Mouse (Mus musculus) left cerebral cortex, postnatal 25 days (tissue): ENCODE results near the gene Mrps11. TPM values are rescaled to one million over a fixed set of nuclear protein-coding genes. Genes with fewer than 3 reads are reported as not detected.
A peak's percentile ranks its signal among the peaks of the same experiment; 100 is the strongest.

Experiments used
- DNase-seq, 2 experiments: peaks; one replicate each; pipeline ENCODE4 v3.0.0; 2022; ENCODE audit warnings: low spot score in 2 of 2, mixed read lengths in 1 of 2
- intact Hi-C: fragments of 180-260 bp; cut with DNase I; formaldehyde crosslinking; loops from one replicate; pipeline ENCODE4 v1.15.1; 2025
- total RNA-seq, 2 experiments: library from RNA; stranded (reverse); gene quantifications; 2 replicates each; pipeline ENCODE4 v1.2.3; 2021

Gene Mrps11
- total RNA-seq, 2 experiments from 2014 or later, result 33.3 to 38.5 TPM

DNA sequence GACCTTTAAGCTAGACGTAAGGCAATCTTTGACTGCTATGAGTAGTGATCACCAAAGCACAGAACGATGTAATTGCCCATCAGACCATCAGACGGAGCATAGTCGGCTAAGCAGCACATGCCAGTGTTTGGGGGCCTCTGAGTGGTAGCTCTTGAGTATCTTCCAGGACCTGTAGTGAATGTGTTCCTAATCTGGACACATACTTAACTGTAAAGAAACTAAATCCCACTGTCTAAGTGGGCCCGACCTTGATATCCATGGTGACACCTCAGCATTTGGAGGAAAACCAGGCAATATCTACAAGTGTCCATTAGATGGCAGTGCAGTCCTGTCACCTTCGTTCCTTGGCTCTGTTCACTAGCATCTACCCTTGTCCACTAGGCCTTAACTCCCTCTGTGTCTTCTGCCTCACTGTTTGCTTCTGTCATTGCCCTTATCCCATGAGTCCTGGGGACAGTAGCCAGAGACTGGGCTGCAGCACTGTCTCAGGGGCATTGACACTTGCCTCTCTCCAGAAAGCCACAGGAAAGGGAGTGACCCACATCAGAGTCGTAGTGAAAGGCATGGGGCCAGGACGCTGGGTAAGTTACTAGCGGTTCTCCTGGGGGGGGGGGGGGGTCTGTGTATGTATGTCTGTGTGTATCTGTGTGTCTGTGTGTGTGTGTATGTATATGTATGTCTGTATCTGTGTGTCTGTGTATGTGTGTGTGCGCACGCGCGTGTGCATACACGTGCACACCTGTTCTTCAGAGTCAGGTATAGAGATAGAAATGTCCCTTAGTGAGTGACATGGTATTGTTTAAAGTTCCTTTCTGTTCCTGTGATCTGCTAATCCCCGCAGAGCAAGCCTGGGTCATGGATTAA is 8.7 kb downstream of the Mrps11 start:
- intact Hi-C loops, result loop anchor here (1.0 to 10.0 kb wide), 3 partner anchors 99 to 563 kb away; no protein-coding TSS in a partner anchor
- peak; percentile 72 to 76 for DNase-seq

DNA sequence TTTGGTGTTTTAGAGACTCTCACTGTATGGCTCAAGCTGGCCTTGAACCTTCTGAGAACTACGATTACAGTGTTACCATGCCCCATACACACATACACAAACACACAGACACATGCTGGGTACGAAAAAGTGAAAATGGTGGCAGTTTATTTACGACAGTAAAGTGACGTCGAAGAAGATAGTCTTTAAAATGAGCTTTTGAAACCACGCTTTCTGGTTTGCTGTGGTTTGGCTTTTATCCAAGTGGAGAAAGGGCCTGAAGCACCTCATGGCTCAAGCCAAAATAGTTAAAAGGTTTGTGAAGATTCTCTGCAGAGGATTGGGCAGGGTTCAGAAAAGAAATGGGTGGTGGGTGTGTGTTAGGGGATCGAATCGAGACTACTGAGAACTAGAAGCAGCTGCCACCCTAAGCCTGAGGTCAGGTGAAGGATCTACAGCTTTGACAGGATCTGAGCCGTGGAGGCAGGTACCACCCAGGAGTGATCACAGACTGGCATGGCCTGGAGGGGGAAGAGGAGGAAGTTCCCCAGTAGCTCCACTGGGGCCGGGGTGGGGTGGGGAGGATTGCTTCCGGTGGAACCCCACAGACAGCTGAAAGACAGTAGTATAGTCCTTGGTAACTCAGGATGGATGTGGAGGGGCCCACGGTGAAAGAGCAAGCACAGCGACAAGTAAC is 11.1 kb downstream of the Mrps11 start:
- DNase-seq, result no peak
- intact Hi-C loops, result loop anchor here (10.0 kb wide), 2 partner anchors 291 to 561 kb away; no protein-coding TSS in a partner anchor

DNA sequence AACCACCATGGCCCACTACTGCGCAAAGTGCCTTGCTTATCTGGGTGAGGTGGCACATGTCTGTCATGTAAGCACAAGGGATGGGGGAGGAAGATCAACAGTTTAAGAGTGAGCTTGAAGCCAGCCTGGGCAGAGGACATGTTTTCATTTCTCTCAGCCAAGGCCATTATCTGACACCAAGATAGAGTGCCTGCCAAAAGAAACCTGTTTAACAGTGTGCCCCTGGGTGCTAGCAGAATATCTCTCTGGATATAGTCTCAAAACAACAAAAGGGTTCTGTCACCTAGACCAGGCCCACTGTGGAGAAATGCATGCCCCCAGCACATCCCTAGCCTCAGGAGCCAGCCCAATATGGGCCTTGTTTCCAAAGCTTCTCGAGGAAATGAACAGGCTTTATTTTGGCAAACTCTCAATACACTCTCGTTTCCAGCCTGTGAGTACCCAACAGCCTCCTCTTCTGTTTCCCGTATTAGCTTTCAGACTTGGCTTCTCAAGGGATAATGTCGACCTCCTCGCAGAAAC is 11.7 kb downstream of the Mrps11 start:
- intact Hi-C loops, result loop anchor here (10.0 kb wide), 2 partner anchors 290 to 560 kb away; no protein-coding TSS in a partner anchor

DNA sequence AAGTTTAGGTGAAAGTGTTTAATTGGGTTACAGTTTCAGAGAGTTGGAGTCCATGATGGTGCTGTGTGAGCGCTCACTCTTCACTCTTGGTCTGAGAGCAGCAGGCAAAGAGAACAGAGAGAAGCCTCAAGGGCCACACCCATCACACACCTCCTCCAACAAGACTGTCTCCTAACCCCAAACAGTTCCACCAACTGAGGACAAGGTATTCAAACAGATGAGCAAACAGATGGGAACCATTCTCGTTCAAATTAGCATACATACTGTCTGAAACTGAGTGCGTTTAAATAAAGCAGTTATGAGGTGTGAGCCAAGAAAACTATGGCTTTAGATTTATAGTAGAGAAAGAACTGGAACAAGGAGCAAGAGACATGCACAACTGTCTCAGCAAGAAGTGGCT is 13.7 kb downstream of the Mrps11 start:
- intact Hi-C loops, result loop anchor here (10.0 kb wide), 2 partner anchors 288 to 558 kb away; no protein-coding TSS in a partner anchor
- peak; percentile 23 to 90 for DNase-seq

More for the DNA sequence above, 11.7 kb downstream of the Mrps11 start:
- no peak for DNase-seq

DNA sequence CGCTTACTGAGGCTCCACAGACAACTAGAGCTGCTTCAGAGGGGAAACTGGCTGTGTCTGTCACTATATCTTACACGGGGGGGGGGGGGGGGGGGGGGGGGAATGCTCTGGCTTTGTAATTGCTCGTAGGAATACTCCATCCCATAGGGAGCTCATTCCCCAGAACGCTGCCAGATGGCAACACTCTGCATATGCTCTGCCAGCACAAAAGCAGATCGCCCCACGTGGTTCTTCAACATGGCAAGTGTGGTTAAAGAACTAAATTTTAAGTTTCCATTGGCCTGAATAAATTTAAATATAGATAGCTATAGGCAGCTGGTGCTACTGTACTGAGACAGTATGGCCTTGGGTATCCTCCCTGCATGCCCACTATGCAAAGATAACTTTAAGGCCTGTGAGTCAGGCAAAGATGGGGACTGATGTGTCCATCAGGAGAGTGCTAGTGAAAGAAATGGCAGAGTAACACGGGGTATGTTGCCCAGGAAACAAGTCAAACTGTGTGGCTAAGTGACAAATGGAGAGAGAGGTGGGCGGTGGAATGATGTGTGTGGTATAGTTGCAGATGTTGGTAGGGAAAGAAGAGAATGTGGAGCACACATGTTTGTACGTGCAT is 15.0 kb downstream of the Mrps11 start:
- peak; percentile 69 to 92 for DNase-seq
- intact Hi-C loops, result loop anchor here (2.0 to 10.0 kb wide), 3 partner anchors 49 to 557 kb away; partner anchors contain the start of gene Det1

DNA sequence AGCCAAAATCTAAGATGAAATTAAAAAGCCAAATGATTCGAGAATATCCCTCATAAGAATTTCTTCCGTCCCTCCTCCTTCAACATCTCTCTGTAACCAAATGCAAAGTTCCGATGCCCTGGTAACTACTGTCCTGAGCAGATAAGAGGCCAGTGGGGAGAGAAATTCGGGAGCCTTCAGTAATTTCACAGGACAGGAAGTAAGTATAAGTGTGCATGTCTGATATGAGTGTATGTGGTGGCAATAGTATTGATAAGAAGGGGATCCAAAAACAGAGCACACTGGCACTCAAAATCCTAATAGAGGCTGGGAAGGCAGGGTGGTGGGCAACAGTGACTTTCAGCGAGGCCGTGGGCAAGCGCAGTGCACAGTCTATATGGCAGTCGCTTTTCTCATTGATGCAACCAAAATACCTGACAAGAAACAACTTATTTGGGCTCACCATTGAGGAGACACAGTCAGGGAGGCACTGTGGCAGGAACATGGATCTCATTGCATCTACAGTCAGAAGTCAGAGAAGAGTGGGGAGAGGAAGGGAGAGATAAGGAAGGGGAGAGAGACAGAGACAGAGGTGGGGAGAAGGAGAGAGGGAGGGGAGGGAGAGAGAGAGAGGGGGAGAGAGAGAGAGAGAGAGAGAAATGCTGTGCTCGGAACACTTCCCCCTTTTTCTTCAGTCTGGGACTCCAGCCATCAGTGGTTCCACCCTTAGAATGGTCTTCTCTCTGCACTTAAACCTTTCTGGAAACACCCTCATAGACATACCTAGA is 17.0 kb downstream of the Mrps11 start:
- no peak for DNase-seq
- intact Hi-C loops, result loop anchor here (2.0 to 10.0 kb wide), 3 partner anchors 47 to 555 kb away; partner anchors contain the start of gene Det1

DNA sequence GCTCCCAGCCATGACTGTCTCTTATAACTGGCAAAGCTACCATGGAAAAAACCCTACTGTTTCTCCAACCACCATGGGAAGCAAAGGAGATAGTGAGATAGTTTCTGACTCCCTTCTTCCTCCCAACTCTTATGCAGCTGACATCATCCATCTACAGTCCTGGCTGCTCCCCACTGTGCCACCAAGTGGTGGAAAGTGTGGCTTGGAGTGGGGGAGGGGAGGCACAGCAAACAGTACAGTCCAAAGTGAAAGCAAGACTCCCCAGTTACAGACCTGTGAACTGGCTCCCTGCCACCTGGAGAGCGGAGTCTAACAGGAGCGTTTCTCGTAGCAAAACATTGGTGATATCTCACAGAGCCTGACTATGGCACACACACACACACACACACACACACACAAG is 20.9 kb downstream of the Mrps11 start:
- intact Hi-C loops, result no loop called here

DNA sequence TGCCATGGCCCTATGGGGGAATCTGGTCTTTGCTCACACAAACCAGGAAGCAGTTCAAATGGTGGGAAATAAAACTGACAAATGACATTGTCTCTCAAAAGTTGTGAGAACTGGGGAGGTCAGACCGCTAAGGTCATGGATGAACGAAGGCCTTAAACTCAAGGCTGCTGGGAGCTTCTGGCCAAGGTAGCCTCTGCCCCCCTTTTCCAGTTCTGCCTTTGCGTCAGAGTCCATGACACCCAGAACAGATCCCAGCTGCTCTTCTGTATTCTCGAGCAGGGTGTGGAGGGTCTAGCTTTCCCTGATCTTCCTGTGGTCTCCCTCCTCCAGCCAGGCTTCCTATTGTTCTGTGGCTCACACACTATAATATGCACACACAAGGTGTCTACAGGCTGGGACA is 24.3 kb downstream of the Mrps11 start:
- intact Hi-C loops, result no loop called here
- no peak for DNase-seq

More for the DNA sequence above, 20.9 kb downstream of the Mrps11 start:
- no peak for DNase-seq

DNA sequence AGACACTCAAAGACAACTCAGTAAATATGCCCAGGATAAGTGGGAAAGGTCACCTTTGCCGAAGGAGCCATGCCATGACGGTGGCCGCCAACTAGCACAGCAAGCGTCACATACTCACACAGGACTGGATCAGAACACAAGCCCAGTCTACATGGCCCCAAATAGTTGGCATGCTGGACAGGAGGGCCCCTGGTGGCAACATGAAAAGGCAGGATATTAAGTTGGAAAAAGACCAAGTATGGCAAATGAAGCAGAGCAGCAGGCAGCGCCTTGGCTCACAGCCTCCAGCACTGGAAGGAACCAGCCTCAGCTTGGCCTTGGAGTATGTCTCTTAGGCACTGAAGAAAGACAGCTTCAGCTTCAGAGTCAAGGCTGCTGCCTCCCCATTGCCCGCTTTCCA is 30.9 kb downstream of the Mrps11 start:
- intact Hi-C loops, result no loop called here
- no peak for DNase-seq

DNA sequence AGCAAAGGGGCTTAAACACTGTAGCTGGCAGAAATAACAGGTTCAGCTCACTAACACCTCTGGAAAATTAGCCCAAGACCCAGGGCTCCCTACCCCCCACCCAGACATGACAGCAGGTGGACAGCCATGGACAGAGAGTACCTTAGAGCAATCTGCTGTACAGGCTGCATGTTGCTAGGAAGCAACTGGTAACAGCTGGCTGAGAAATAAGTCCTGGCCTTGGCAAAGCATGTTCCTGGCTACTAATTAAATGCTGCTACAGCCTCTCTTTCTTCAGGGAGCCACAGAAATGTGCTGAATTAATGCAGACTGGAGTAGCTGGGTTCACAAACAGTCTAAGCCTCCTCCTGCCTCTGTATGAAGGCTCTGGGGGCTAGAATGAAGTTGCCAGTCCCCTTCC is 31.8 kb downstream of the Mrps11 start:
- intact Hi-C loops, result no loop called here
- DNase-seq, result no peak

DNA sequence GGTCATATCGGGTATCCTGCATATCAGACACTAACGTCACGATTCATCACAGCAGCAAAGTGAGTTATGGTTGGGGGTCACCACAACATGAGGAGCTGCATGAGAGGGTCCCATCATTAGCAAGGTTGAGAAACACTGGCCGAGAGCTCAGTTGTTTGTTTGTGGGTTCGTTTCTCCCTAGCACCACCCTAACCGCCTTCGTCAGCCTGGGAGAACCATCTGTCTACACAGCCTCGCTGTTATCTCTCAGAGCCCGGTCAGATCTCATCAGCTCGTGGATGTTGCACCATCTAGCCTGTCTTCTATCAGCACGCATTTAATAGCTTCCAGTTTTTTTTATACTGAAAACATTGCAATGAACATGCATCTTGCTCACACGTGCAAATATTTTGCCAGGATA is 35.4 kb downstream of the Mrps11 start:
- no peak for DNase-seq
- intact Hi-C loops, result no loop called here

DNA sequence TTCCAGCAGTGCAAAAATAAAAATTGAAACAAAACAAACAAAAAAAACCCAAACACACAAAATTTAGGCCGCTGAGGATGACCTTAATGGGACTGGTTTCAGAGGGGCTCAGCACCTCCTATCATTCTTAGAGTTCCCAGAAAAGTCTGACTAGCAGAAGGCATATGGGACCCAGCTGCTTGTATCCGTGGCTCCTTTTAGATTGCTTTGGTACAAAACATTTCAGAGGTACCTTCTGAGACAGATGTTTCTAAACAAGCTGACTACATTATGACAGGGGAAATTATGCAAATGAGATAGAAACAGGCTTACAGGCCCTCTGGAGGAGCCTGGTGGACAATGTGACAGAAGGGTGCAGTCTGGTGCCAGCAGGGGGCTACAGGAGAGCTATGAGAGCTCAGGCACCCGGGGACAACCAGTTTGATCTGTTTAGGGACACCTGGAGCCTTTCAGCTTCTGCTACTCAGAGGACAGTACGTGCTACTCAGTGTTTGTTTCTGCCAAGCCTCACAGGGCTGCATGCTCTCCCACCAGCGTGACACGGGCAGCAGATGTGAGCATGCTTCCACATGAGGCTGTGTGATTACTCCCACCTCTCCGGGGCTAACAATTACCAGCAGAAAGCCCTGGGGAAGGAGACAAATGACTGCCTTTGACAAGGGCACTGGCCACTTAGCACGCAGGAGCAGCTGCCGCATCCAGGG is 43.9 kb downstream of the Mrps11 start:
- intact Hi-C loops, result no loop called here
- peak in 1 of 2 experiments; percentile 6 for DNase-seq

DNA sequence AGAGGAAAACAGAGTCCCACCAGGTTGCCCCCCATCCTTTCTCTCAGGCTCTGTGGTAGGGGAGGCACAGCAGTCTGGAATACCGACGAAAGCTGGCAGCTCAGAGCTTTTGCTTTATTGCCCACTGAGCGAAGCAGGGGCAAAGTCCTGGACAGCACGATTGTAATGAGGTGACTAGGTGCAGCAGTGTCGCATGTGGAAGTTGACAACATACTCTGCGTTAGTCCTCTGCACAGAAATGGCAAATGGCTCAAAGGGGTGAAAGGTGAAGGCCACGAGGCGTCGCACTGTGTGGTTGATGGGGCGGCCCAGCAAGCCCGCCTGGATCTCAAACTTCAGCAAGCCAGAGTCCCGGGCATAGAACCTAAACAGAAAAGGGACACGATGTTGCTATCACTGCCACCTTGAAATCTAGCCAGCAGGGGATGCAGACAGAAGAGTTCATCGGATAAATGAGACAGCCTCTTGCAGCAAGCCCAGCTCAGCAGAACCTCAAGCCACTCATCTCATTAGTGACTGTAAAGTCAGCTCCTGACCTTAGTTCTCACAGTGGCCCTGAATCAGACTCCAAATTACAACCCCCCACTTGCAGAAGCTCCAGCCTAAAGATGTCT is 44.9 kb downstream of the Mrps11 start:
- DNase-seq, result no peak
- intact Hi-C loops, result no loop called here

DNA sequence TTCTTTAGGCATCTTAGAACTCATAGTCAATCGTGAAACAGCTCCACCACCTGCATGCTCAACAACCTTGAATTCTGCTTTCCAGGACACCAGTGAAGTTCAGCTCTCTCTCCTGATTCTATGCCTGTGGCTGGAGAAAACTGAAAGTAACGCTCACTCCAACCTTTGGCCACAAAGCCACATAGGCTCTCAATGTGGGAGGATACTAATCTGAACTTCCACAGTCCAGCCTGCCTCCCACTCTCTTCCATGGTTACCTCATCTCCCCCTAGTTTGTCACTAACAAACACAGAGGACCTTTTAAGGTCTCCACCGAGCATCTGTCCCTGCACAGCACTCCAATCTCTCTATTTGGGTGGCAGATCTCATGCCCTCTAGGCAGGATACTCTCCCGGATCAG is 52.7 kb downstream of the Mrps11 start:
- DNase-seq, result no peak
- intact Hi-C loops, result no loop called here

DNA sequence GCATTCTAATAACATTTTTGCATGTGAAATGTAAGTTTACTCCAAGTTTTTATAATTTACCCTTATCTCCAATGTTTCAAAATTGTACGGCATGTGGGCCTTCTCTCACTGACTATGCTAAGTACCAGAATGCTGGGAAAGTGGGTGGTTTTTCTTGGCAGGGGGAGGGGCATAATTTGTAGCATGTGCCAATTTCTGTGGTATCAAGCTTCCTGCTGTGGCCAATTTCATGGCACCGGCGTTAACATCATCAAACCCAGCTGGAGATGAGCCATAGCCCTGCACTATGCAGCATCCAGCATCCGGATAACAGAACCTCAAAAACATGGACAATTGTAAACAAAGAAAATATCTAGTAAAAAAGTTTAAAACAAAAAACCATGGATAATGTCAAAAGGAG is 54.3 kb downstream of the Mrps11 start:
- no peak for DNase-seq
- intact Hi-C loops, result no loop called here

DNA sequence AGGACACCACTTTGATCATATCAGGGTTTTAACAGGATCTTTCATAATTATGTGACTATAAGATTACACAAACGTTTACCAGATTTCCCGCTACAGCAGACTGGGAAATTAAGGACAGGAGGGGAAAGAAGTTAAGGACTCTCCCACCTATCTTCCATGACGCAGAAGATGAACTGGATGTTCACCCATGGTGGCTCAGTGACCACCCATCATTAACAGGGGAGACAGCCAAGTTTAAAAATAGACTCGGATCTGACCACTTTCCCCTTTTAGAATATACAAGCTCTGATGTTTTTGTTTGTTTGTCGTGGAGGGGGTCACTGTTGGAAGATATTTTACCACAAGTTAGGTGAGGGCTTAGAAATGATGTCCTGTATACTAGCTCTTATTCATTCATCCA is 58.7 kb downstream of the Mrps11 start:
- no peak for DNase-seq
- intact Hi-C loops, result no loop called here
